Mouse (Mus musculus): ENCODE results near the gene Chp1.
"Not testable (repeated sequence)": the region's sequence is repeated elsewhere in the genome, so short reads cannot be mapped to it uniquely, and the experiment has no call there.

Gene Chp1

GRCm38 (mm10) chr2:119565284-119565683, 17.8 kb downstream of the Chp1 start:
- DNase-seq (ENCODE audit: low read depth, low spot score): no peak

- DNase-seq (ENCODE audit: low read depth, low spot score): no peak
Observed at GRCm38 (mm10) chr2:119566182-119566855, 18.8 kb downstream of the Chp1 start.

DNA sequence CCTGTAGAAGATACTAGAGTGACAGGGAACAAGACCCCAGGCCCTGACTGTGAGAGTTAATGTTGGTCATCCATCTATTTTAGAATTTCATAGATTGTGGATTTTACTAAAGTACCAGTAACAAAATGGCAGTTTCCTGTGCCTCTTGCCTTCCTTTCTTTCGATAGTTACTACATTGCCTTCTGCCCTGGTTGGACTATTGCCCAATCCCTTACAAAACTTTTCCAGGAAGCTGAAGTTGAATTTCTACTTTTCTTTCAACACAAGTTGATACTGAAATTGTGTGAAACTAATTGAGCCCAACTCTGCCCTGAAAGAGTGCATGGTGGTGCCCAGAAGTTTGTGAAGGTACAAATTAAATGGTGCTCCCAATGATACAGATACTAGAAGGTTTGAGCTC, 25.0 kb downstream of the Chp1 start:
- DNase-seq (ENCODE audit: low read depth, low spot score): no peak

DNA sequence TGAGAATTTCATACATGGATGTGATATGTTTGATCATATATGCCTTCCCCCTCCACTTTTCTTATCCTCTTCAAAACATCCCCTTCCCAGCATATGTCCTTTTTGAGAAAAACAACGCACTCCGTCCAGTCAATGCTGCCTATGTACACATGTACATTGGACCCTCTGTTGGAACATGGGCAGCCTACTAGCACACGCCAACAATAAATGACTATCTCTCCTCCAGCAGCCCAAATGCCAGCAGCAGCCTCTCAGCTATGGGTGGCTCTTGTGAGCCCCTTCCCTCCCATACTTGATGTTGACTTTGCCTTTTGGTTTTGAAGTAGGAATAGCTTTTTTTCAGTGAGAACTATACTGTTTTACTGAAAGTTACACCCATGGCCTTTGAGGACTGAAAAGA, 34.1 kb downstream of the Chp1 start:
- DNase-seq (ENCODE audit: low read depth, low spot score): no peak

DNA sequence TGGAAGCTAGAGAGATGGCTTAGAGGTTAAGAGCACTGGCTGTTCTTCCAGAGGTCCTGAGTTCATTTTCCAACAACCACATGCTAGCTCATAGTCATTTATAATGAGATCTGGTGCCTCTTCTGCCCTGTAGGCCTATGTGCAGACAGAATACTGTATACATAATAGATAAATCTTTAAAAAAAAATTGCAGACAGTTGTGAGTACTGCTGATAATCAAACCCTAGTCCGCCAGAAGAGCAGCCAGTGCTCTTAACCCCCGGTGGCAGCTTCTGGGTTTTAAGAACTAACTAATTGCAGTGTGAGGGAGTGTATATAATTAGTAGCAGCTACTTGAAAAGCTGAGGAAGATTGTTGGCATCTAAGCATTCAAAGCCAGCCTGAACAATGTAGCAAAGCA, 35.9 kb downstream of the Chp1 start:
- no peak for DNase-seq (ENCODE audit: low read depth, low spot score)

GRCm38 (mm10) chr2:119584282-119584681, 36.8 kb downstream of the Chp1 start:
- DNase-seq (ENCODE audit: low read depth, low spot score): no peak

- peak; percentile 55 for DNase-seq (ENCODE audit: low read depth, low spot score)
Observed at GRCm38 (mm10) chr2:119587383-119587782, 39.9 kb downstream of the Chp1 start.

- DNase-seq (ENCODE audit: low read depth, low spot score): peak; percentile 14
Observed at GRCm38 (mm10) chr2:119591247-119591646, 43.8 kb downstream of the Chp1 start.

DNA sequence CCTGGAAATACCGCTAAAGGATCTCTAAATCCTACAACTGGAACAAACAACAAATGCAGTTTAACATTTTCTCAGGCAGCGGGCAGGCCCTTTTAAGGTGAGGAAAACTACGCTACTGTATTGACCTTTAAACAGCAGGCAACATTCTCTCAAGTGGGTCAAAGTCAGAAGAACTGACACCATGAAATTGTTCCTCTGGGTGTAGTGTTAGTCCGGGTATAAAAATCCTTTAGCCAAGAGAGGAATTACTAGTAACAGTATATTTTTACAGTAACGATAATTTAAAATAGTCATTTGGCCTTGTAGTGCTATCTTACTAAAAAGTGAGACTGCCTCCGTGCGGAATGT, 46.2 kb downstream of the Chp1 start:
- DNase-seq (ENCODE audit: low read depth, low spot score): no peak

DNA sequence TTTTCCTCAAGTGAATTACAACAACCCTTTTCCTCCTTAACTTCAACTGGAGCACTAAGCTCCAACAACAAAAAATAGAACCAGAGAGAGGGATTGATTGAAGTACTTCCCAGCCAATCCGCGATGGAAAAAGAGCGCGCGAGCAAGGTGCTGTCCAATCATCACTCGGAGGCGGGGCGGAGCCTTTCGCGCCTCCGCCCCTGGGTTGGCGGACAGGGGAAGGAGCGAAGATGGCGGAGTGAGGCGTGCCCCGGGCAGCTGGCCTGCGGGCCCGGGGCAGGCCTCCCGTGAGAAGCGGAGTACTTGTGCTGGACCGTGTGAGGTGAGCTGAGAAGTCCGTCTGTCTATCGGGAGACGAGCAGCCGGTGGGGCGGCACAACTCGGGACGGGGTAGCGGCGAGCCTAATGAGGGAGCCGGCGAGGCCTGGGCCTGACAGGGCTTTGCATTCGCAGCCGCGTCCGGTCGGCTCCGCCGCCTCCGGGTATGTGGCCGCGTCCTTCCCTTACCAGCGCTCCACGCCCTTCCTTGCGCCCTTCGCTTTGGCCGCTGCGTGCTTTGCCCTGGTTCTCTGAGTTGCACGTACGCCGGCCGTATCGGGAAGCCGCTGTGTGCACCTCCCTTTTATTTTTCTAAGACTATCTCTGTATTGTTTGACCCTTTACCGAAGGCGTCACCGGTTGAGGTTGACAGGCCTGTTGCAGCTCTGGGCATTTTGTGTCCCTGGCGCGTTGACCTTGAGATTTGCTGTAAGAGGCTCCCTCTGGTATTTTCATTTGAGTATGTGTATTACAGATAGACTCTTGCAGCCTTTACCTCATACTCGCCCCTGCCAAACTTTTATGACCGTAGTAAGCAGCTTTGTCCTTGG, 46.9 kb downstream of the Chp1 start:
- peak; percentile 98 for DNase-seq (ENCODE audit: low read depth, low spot score)

DNA sequence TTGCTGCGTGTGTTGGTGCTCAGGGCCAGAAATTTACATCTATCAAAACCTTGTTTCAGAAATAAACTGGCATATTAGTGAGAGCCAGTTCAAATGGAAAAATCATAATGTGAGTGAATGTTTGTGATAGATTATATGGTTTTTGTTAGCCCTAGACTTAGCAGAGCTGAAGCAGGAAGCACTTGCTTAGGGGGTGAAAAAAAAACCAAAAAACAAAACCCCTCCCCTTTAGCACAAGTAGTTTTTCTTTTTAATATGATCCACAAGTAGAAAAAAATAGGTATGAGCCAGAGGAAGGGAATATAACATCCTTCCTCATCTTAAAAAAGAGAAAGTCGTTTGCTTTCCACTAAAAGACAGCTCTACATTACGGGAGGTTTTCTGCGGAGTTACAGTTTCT, 47.8 kb downstream of the Chp1 start:
- DNase-seq (ENCODE audit: low read depth, low spot score): no peak

- DNase-seq (ENCODE audit: low read depth, low spot score): no peak
Observed at GRCm38 (mm10) chr2:119596781-119597330, 49.4 kb downstream of the Chp1 start.

DNA sequence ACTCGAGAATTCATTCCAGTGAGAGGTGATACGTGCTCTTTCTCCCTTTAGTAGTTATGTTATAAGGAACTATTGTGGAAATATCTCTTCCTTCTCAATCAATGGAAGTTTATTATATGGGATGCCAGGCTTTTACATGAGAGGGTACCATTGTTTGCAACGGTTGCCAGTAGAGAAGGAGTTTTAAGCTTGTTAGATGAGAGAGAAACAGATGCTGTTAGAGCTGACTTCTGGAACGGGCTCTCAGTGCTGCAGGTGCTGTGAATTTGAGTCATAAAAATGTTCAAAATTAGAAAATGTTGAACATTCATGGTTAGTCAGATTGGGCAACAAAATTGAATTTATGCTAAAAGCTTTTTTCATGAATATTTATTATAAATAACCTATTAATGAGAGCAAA, 53.5 kb downstream of the Chp1 start:
- no peak for DNase-seq (ENCODE audit: low read depth, low spot score)

GRCm38 (mm10) chr2:119601575-119601974, 54.1 kb downstream of the Chp1 start:
- not testable (repeated sequence) for DNase-seq (ENCODE audit: low read depth, low spot score)

- DNase-seq (ENCODE audit: low read depth, low spot score): no peak
Observed at GRCm38 (mm10) chr2:119602488-119602887, 55.0 kb downstream of the Chp1 start.

DNA sequence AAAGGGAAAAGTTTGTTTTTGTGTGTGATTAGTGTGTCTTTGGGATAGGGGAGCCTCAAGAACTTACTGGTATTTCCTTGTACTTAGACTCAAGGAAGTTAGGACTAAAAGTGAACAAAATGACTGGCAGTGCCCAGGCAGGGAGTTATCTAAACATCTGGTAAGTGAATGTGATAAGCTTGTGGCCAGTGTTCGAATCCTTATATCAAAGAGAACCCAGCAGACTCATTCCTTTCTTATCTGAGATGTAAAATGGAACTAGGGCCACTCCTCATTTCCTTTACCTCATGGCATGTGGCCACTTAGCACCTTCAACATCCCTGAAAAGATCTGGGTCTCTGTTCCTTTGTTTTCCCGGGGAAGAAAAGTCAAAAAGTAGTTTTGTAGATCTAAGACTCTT, 56.4 kb downstream of the Chp1 start:
- no peak for DNase-seq (ENCODE audit: low read depth, low spot score)

- no peak for DNase-seq (ENCODE audit: low read depth, low spot score)
Observed at GRCm38 (mm10) chr2:119605361-119605973, 58.0 kb downstream of the Chp1 start.

DNA sequence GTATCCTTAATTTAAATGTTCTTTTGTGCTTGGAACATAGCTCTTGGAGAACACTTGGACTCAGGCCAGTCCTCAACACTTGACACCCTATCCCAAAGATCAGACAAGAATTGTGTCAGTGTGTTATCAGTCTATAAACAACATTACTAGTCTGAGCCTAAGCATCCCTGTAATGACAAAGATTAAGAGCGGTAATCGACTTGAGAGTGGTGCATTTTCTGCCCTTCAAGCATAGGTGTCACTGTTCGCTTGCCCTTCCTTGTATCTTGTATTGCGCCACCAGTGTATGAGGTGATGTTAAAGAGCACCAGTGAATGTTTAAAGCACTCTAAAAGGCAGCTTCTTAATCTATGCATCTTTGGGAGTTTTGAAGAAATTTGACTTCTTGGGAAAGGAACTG, 59.5 kb downstream of the Chp1 start:
- no peak for DNase-seq (ENCODE audit: low read depth, low spot score)

DNA sequence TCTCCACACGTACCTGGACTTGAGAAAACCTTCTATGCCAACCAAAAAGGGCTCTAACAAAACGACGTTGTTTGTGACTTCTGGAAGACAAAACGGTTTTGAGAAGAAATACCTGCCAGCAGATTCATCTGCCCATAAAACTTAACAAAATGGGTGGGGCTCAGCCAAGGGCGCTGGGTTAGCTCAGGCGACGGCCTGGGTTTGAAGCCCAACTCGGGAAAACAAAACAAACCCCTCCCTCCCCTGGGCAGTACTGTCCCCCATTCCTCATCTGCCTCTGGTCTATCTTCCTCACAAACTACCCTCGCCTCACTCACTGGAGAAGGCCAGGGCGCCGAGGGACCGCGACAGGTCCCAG, 70.3 kb downstream of the Chp1 start:
- DNase-seq (ENCODE audit: low read depth, low spot score): no peak

DNA sequence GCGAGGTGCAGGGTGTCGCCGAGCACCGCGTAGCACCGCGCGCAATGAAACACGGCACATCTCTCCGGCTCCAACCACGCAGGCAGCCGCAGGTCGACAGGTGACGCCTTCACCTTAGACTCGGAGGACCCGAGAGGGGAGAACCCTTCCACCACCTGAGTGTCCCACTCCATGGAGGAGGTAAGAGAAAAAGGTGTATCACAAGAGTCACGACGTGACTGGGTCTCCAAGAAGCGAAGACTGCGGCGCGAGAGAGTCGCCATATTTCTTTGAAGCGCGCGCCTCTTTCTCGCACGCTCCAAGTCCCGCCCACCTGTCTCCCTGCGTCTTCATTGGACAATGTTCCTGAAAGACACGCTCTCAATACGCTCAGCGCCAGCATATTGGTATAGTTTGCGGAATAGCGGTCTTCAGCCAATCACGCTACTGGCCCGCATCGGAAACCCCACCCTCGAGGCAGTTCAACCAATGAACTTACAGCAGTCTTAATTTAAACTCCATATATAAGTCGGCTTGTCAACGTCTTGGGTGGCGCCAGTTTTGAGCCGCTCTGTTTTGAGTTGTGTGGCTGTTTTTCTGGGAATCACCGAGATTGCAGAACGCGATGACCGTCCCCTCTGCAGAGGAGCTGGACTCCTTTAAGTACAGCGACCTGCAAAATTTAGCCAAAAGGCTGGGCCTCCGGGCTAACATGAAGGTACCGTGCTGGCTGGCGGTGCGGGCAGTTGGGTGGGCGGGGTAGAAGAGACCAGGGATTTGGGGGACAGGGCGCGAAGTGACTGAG, 70.9 kb downstream of the Chp1 start, which contains the start of the genes Nusap1 and Oip5:
TSS of gene Nusap1 (plus strand) at position 100 of the 784 bp plus-strand sequence.
TSS of gene Oip5 (minus strand) at position 271 of the 784 bp plus-strand sequence.
- DNase-seq (ENCODE audit: low read depth, low spot score): peak; percentile 98

- not testable (repeated sequence) for DNase-seq (ENCODE audit: low read depth, low spot score)
Observed at GRCm38 (mm10) chr2:119619002-119619401, 71.5 kb downstream of the Chp1 start.

GRCm38 (mm10) chr2:119621302-119621701, 73.8 kb downstream of the Chp1 start:
- DNase-seq (ENCODE audit: low read depth, low spot score): no peak

All from mesoderm, embryonic 11.5 days (tissue).